Mouse (Mus musculus) kidney, adult 2 months (tissue): ENCODE results near the gene Nol11. TPM values are rescaled to one million over a fixed set of nuclear protein-coding genes. Genes with fewer than 3 reads are reported as not detected.

Experiments used
- DNase-seq: peaks from one replicate; pipeline ENCODE4 v3.0.0; 2021
- H3K27ac ChIP-seq: fragments of 200-500 bp; 2 replicates; pipeline ENCODE4 v1.5.1; 2012; ENCODE audit warnings: low read depth, low read length, control low read depth, inconsistent platforms; ENCODE audit not compliant: insufficient read depth
- H3K27me3 ChIP-seq: fragments of 200-500 bp; replicated peaks from 2 replicates; pipeline ENCODE4 v1.6.1; 2012; ENCODE audit warnings: mild to moderate bottlenecking, moderate library complexity, low read length, inconsistent platforms; ENCODE audit not compliant: control insufficient read depth, insufficient read depth
- H3K36me3 ChIP-seq: fragments of 200-500 bp; 2 replicates; pipeline ENCODE4 v1.6.1; 2012; ENCODE audit warnings: mild to moderate bottlenecking, moderate library complexity, low read length, inconsistent platforms; ENCODE audit not compliant: control insufficient read depth, insufficient read depth
- H3K4me1 ChIP-seq: fragments of 200-500 bp; 2 replicates; pipeline ENCODE4 v1.6.1; 2011; ENCODE audit warnings: low read length; ENCODE audit not compliant: control insufficient read depth, insufficient read depth
- H3K4me3 ChIP-seq: fragments of 200-500 bp; 2 replicates; pipeline ENCODE4 v1.5.1; 2011; ENCODE audit warnings: mild to moderate bottlenecking, low read depth, low read length, control low read depth; ENCODE audit not compliant: insufficient read depth
- CTCF ChIP-seq: fragments of 200-500 bp; conservative IDR thresholded peaks from 2 replicates; pipeline ENCODE4 v1.5.1; 2011; ENCODE audit warnings: low read depth, mild to moderate bottlenecking, control low read depth, low read length, moderate library complexity, mixed read lengths; ENCODE audit not compliant: insufficient read depth, insufficient read length
- POLR2A ChIP-seq: fragments of 200-500 bp; IDR thresholded peaks from one replicate; pipeline ENCODE4 v1.6.1; 2011; ENCODE audit warnings: low read depth, low read length, control low read depth
- WGBS: fragments of 180-500 bp; shearing (Covaris S2); methylation state at CpG from one replicate; pipeline ENCODE4 v1.1.7; 2018; 5-methylcytosine and 5-hydroxymethylcytosine counted together
- polyA plus RNA-seq: library from polyadenylated mRNA; depleted of rRNA; stranded (reverse); fragments of >200 nt; gene quantifications from 2 replicates; pipeline ENCODE4 v1.2.3, GENCODE M21; 2012

Gene Nol11
- polyA plus RNA-seq, 1 experiment: 7.7 TPM

- TF ChIP-seq POLR2A: no peak
- no peak for TF ChIP-seq CTCF
- Histone ChIP-seq H3K36me3 (no peaks in the 10 kb centered on the region), H3K4me3 (no peak overlapping the region), H3K4me1 (no peaks in the 10 kb centered on the region), H3K27me3 (no peaks in the 10 kb centered on the region), H3K27ac (no peak overlapping the region)
- no peak for DNase-seq
- WGBS: 84% methylated on average over 11 of the region's 11 CpGs
Measured at GRCm38 (mm10) chr11:107201773-107202172, 12.6 kb upstream of the Nol11 start.

GRCm38 (mm10) chr11:107199281-107199680 lies 10.1 kb upstream of the Nol11 start:
- WGBS: 83% methylated on average over 5 of the region's 5 CpGs
- DNase-seq: no peak
- Histone ChIP-seq H3K36me3 (no peaks in the 10 kb centered on the region), H3K4me1 (no peaks in the 10 kb centered on the region), H3K4me3 (no peak overlapping the region), H3K27me3 (no peaks in the 10 kb centered on the region), H3K27ac (no peak overlapping the region)
- no peak for TF ChIP-seq CTCF
- no peak for TF ChIP-seq POLR2A

GRCm38 (mm10) chr11:107195334-107195733 lies 6.2 kb upstream of the Nol11 start:
- no peaks in the 10 kb centered on the region for H3K36me3 ChIP-seq
- no peak overlapping the region for H3K4me3 ChIP-seq
- no peak for TF ChIP-seq CTCF
- TF ChIP-seq POLR2A: no peak
- H3K4me1 ChIP-seq: no peaks in the 10 kb centered on the region
- 71% methylated on average over 2 of the region's 2 CpGs for WGBS
- H3K27me3 ChIP-seq: no peaks in the 10 kb centered on the region
- no peak for DNase-seq
- no peak overlapping the region for H3K27ac ChIP-seq

- no peaks in the 10 kb centered on the region for H3K36me3 ChIP-seq
- H3K27ac ChIP-seq: no peak overlapping the region
- DNase-seq: peak; percentile 12
- 62% methylated on average over 2 of the region's 2 CpGs for WGBS
- no peaks in the 10 kb centered on the region for H3K4me1 ChIP-seq
- no peak overlapping the region for H3K4me3 ChIP-seq
- no peak for TF ChIP-seq POLR2A
- no peak for TF ChIP-seq CTCF
- no peaks in the 10 kb centered on the region for H3K27me3 ChIP-seq
Measured at GRCm38 (mm10) chr11:107190376-107190775, 1.2 kb upstream of the Nol11 start.

GRCm38 (mm10) chr11:107183777-107184176 lies 5.4 kb downstream of the Nol11 start:
- Histone ChIP-seq H3K36me3 (peaks cover 7% of the 10 kb centered on the region; the same call in 1 of the 2 replicates), H3K27ac (no peak overlapping the region)
- no peak for DNase-seq

GRCm38 (mm10) chr11:107161215-107161614 lies 28.0 kb downstream of the Nol11 start:
- TF ChIP-seq CTCF (no peak), POLR2A (no peak)
- Histone ChIP-seq H3K27ac (no peak overlapping the region), H3K4me3 (no peak overlapping the region), H3K4me1 (no peaks in the 10 kb centered on the region), H3K27me3 (no peaks in the 10 kb centered on the region), H3K36me3 (0 out of 2 replicates have a peak, but pooled peaks cover under 1% of the 10 kb centered on the region)
- no peak for DNase-seq
- 71% methylated on average over 4 of the region's 4 CpGs for WGBS

More at GRCm38 (mm10) chr11:107183777-107184176, 5.4 kb downstream of the Nol11 start:
- Histone ChIP-seq H3K4me1 (no peaks in the 10 kb centered on the region), H3K27me3 (no peaks in the 10 kb centered on the region), H3K4me3 (no peak overlapping the region)
- 87% methylated on average over 8 of the region's 8 CpGs for WGBS
- no peak for TF ChIP-seq POLR2A
- no peak for TF ChIP-seq CTCF

GRCm38 (mm10) chr11:107159034-107159433 lies 30.1 kb downstream of the Nol11 start:
- TF ChIP-seq CTCF (peak; percentile 54), POLR2A (no peak)
- no peaks in the 10 kb centered on the region for H3K36me3 ChIP-seq
- no peak overlapping the region for H3K27ac ChIP-seq
- no peak overlapping the region for H3K4me3 ChIP-seq
- 65% methylated on average over 1 of the region's 1 CpGs for WGBS
- no peaks in the 10 kb centered on the region for H3K4me1 ChIP-seq
- H3K27me3 ChIP-seq: no peaks in the 10 kb centered on the region
- DNase-seq: no peak

GRCm38 (mm10) chr11:107156977-107157642 lies 32.1 kb downstream of the Nol11 start:
- H3K36me3 ChIP-seq: no peaks in the 10 kb centered on the region
- no peaks in the 10 kb centered on the region for H3K27me3 ChIP-seq
- WGBS: 58% methylated on average over 5 of the region's 5 CpGs
- TF ChIP-seq CTCF: no peak
- no peak for TF ChIP-seq POLR2A
- no peak overlapping the region for H3K4me3 ChIP-seq
- no peak for DNase-seq
- H3K27ac ChIP-seq: no peak overlapping the region
- H3K4me1 ChIP-seq: no peaks in the 10 kb centered on the region
